Mouse (Mus musculus) frontal cortex, adult (tissue): ENCODE data around the gene Ppm1m.
A peak's percentile ranks its signal among the peaks of the same experiment; 100 is the strongest.

Experiments used
- ATAC-seq: cut with Nextera tagmentation; 2 replicates; pipeline ENCODE4 v1.9.2; 2017; ENCODE audit warnings: mild to moderate bottlenecking, moderate library complexity, mixed read lengths; ENCODE audit not compliant: low TSS enrichment

Gene Ppm1m

GRCm38 (mm10) chr9:106220894-106221523 lies 21.5 kb upstream of the Ppm1m start:
- ATAC-seq: no peak

GRCm38 (mm10) chr9:106216971-106217370 lies 17.4 kb upstream of the Ppm1m start:
- ATAC-seq: no peak

- no peak for ATAC-seq
Measured at GRCm38 (mm10) chr9:106215341-106216125, 16.0 kb upstream of the Ppm1m start.

- no peak for ATAC-seq
Measured at GRCm38 (mm10) chr9:106212594-106212981, 13.0 kb upstream of the Ppm1m start.

GRCm38 (mm10) chr9:106211680-106212593 lies 12.4 kb upstream of the Ppm1m start:
- peak; percentile 80 for ATAC-seq

GRCm38 (mm10) chr9:106210853-106211609 lies 11.5 kb upstream of the Ppm1m start:
- no peak for ATAC-seq

- no peak for ATAC-seq
Measured at GRCm38 (mm10) chr9:106209954-106210353, 10.4 kb upstream of the Ppm1m start.

- no peak for ATAC-seq
Measured at GRCm38 (mm10) chr9:106208181-106208580, 8.6 kb upstream of the Ppm1m start.

GRCm38 (mm10) chr9:106206515-106206914 lies 7.0 kb upstream of the Ppm1m start:
- no peak for ATAC-seq

GRCm38 (mm10) chr9:106205713-106206290 lies 6.3 kb upstream of the Ppm1m start:
- ATAC-seq: no peak

- ATAC-seq: no peak
Measured at GRCm38 (mm10) chr9:106203990-106204851, 4.7 kb upstream of the Ppm1m start.

- peak; percentile 58 for ATAC-seq
Measured at GRCm38 (mm10) chr9:106202819-106203636, 3.5 kb upstream of the Ppm1m start, which contains the start of gene Twf2. Gene Twf2 (plus strand): TSS chr9:106203108.

- no peak for ATAC-seq
Measured at GRCm38 (mm10) chr9:106201895-106202294, 2.3 kb upstream of the Ppm1m start.

- ATAC-seq: no peak
Measured at GRCm38 (mm10) chr9:106198962-106199458, 536 bp downstream of the Ppm1m start.

- no peak for ATAC-seq
Measured at GRCm38 (mm10) chr9:106197732-106198131, 1.8 kb downstream of the Ppm1m start.

GRCm38 (mm10) chr9:106197081-106197713 lies 2.3 kb downstream of the Ppm1m start:
- ATAC-seq: no peak

GRCm38 (mm10) chr9:106195693-106196092 lies 3.9 kb downstream of the Ppm1m start:
- peak; percentile 17 for ATAC-seq
